Mouse (Mus musculus) heart, embryonic 11.5 days (tissue): ENCODE data around the gene Prss45. TPM values are rescaled to one million over a fixed set of nuclear protein-coding genes. Genes with fewer than 3 reads are reported as not detected.

Experiments
- ATAC-seq: fragments of 200-750 bp; cut with Nextera tagmentation; replicated peaks from 2 replicates; pipeline ENCODE4 v1.8.0; 2017; ENCODE audit warnings: moderate library complexity; ENCODE audit not compliant: insufficient number of reproducible peaks, low FRiP score, low TSS enrichment
- H3K27ac ChIP-seq: fragments of 300-500 bp; sonication (generic); 2 replicates; pipeline ENCODE4 v1.5.1; 2014; ENCODE audit warnings: mild to moderate bottlenecking, low read depth, low read length
- H3K27me3 ChIP-seq: fragments of 300-500 bp; sonication (generic); 2 replicates; pipeline ENCODE4 v1.6.1; 2014; ENCODE audit warnings: mild to moderate bottlenecking, low read length, mixed read lengths; ENCODE audit not compliant: control insufficient read depth, insufficient read depth
- H3K36me3 ChIP-seq: fragments of 300-500 bp; sonication (generic); 2 replicates; pipeline ENCODE4 v1.6.1; 2014; ENCODE audit warnings: mild to moderate bottlenecking, low read length, moderate library complexity, mixed read lengths; ENCODE audit not compliant: control insufficient read depth, insufficient read depth
- H3K4me1 ChIP-seq: fragments of 300-500 bp; sonication (generic); 2 replicates; pipeline ENCODE4 v1.6.1; 2014; ENCODE audit warnings: low read length; ENCODE audit not compliant: control insufficient read depth, insufficient read depth
- H3K4me2 ChIP-seq: fragments of 300-500 bp; sonication (generic); 2 replicates; pipeline ENCODE4 v1.6.1; 2014; ENCODE audit warnings: mild to moderate bottlenecking, moderate library complexity
- H3K4me3 ChIP-seq: fragments of 300-500 bp; sonication (generic); 2 replicates; pipeline ENCODE4 v1.5.1; 2014; ENCODE audit warnings: low read depth, low read length
- H3K9ac ChIP-seq: fragments of 300-500 bp; sonication (generic); 2 replicates; pipeline ENCODE4 v1.6.1; 2014; ENCODE audit warnings: mild to moderate bottlenecking, low read depth, low read length, moderate library complexity
- H3K9me3 ChIP-seq: fragments of 300-500 bp; sonication (generic); replicated peaks from 2 replicates; pipeline ENCODE4 v1.6.1; 2016; ENCODE audit warnings: low read length; ENCODE audit not compliant: control insufficient read depth
- WGBS: fragments of 180-500 bp; shearing (Covaris S2); extraction: QIAGEN DNeasy Blood & Tissue Kit; methylation state at CpG from one replicate; pipeline ENCODE4 v1.1.7; 2014; ENCODE audit not compliant: insufficient replicate concordance; 5-methylcytosine and 5-hydroxymethylcytosine counted together
- polyA plus RNA-seq: library from polyadenylated mRNA; unstranded; fragments of >200 nt; fragmentation: Nextera tagmentation; extraction: Ambion mirVana; gene quantifications from 2 replicates; pipeline ENCODE4 v1.2.1, GENCODE M21; 2014

Gene Prss45
- polyA plus RNA-seq, result not detected in 2 replicates

GRCm38 (mm10) chr9:110834411-110834810, at the start of gene Prss45:
TSS of gene Prss45 (plus strand) at chr9:110834588.
- no peaks in the 10 kb centered on the region for H3K9me3 ChIP-seq
- ATAC-seq, result no peak
- H3K4me3 ChIP-seq, result no peak within 1 kb of the TSS
- H3K4me2 ChIP-seq, result peak within 1 kb of the TSS; percentile 20; the same call in 1 of the 2 replicates
- no peak within 1 kb of the TSS for H3K27ac ChIP-seq
- no peaks in the 10 kb centered on the region for H3K36me3 ChIP-seq
- 63% methylated on average over 19 of the region's 19 CpGs for WGBS
- no peaks in the 10 kb centered on the region for H3K27me3 ChIP-seq
- H3K4me1 ChIP-seq, result no peaks in the 10 kb centered on the region
- H3K9ac ChIP-seq, result no peak within 1 kb of the TSS

- Histone ChIP-seq H3K4me3 (no peak overlapping the region), H3K27me3 (no peaks in the 10 kb centered on the region), H3K27ac (no peak overlapping the region), H3K36me3 (no peaks in the 10 kb centered on the region), H3K4me1 (0 out of 2 replicates have a peak, but pooled peaks cover 3% of the 10 kb centered on the region), H3K9ac (no peak overlapping the region), H3K4me2 (no peak overlapping the region), H3K9me3 (no peaks in the 10 kb centered on the region)
- WGBS, result 84% methylated on average over 3 of the region's 3 CpGs
- no peak for ATAC-seq
Observed at GRCm38 (mm10) chr9:110788169-110788568, 46.2 kb upstream of the Prss45 start.

DNA sequence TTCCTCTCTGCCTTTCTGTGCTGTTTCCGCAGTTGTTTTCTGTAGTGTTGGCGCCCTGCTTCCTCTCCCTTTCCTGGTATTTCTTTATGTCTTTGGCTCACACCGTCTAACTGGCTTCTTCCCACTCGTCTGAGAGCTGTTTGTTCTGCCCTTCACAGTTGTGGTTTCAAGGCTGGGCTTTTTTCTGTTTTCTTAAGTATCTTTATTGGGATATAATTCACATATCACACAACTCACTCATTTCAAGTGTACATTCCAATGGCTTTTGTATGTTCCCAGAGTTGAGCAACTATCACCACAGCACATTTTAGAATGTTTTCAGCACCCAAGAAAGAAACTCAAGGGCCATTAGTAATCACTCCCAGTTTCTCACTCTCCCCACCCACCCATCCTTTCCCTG, 43.9 kb upstream of the Prss45 start:
- H3K4me3 ChIP-seq, result no peak overlapping the region
- H3K4me1 ChIP-seq, result no peaks in the 10 kb centered on the region
- no peaks in the 10 kb centered on the region for H3K9me3 ChIP-seq
- H3K27me3 ChIP-seq, result no peaks in the 10 kb centered on the region
- H3K36me3 ChIP-seq, result no peaks in the 10 kb centered on the region
- H3K9ac ChIP-seq, result no peak overlapping the region
- H3K27ac ChIP-seq, result no peak overlapping the region
- no peak for ATAC-seq
- no peak overlapping the region for H3K4me2 ChIP-seq
- 58% methylated on average over 4 of the region's 4 CpGs for WGBS

DNA sequence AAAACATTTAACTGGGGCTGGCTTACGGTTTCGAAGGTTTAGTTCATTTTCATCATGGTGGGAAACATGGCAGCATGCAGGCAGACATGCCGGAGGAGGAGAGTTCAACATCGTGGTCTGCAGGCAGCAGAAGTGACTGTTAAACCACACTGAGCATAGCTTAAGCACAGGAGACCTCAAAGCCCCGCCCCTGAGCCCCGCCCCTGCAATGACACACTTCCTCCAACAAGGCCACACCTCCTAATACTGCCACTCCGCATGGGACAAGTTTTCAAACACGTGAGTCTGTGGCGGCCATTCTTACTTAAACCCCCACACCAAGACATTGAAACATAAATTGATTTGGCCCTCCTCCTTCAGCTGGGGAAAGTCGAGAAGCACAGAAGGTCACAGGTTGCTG, 37.4 kb upstream of the Prss45 start:
- H3K27ac ChIP-seq, result no peak overlapping the region
- no peak overlapping the region for H3K4me3 ChIP-seq
- H3K9ac ChIP-seq, result no peak overlapping the region
- no peak overlapping the region for H3K4me2 ChIP-seq
- no peaks in the 10 kb centered on the region for H3K9me3 ChIP-seq
- no peaks in the 10 kb centered on the region for H3K4me1 ChIP-seq
- 75% methylated on average over 10 of the region's 10 CpGs for WGBS
- no peaks in the 10 kb centered on the region for H3K27me3 ChIP-seq
- ATAC-seq, result no peak
- H3K36me3 ChIP-seq, result no peaks in the 10 kb centered on the region

DNA sequence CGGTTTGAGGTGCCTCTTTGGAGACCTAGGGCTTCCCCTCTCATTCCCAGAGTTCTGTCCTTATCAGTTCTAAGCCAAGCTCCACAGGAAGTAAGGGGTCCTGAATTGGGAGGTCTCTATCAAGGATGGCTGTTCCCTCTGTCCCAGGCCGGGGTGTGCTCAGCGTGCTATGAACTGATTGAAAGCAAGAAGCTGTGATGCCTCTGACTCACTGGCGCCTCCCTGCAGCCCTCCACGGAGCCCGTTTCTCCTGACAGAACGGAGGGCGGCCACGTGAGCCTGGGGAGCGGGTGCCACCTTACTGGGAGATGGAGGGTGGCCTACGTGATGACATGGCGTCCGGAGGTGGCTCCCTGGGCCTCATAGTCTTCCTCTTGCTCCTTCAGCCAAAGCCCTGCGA, 36.5 kb upstream of the Prss45 start, which contains the start of gene Prss42:
TSS of gene Prss42 (plus strand) at position 301 of the 400 bp plus-strand sequence.
- H3K27ac ChIP-seq, result no peak within 1 kb of the TSS
- 87% methylated on average over 14 of the region's 14 CpGs for WGBS
- H3K27me3 ChIP-seq, result no peaks in the 10 kb centered on the region
- no peak within 1 kb of the TSS for H3K9ac ChIP-seq
- H3K9me3 ChIP-seq, result no peaks in the 10 kb centered on the region
- no peaks in the 10 kb centered on the region for H3K4me1 ChIP-seq
- H3K4me3 ChIP-seq, result no peak within 1 kb of the TSS
- H3K4me2 ChIP-seq, result no peak within 1 kb of the TSS
- H3K36me3 ChIP-seq, result no peaks in the 10 kb centered on the region
- no peak for ATAC-seq

GRCm38 (mm10) chr9:110800834-110801479, 33.4 kb upstream of the Prss45 start:
- H3K9ac ChIP-seq, result no peak overlapping the region
- no peak overlapping the region for H3K4me2 ChIP-seq
- H3K27me3 ChIP-seq, result no peaks in the 10 kb centered on the region
- ATAC-seq, result no peak
- H3K36me3 ChIP-seq, result no peaks in the 10 kb centered on the region
- no peaks in the 10 kb centered on the region for H3K4me1 ChIP-seq
- H3K9me3 ChIP-seq, result no peaks in the 10 kb centered on the region
- H3K4me3 ChIP-seq, result no peak overlapping the region
- 83% methylated on average over 8 of the region's 8 CpGs for WGBS
- no peak overlapping the region for H3K27ac ChIP-seq

DNA sequence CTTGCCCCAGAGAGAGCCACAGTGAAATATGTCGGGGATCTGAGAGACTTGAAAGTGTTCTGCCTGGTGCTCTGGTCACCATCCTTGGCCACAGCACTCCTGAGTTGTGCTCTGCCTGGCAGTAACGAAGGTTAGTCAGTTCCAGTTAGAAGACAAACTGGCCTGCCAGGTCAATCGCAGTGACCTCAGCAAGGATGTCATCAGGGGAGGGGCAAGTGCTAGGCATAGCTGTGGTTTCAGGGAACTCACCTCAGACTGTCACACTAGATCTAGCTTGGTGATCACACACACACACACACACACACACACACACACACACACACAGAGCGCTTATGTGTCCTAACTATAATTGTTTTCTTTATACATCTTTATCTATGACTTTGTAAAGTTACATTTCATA, 31.1 kb upstream of the Prss45 start:
- Histone ChIP-seq H3K9me3 (no peaks in the 10 kb centered on the region), H3K27ac (no peak overlapping the region), H3K4me1 (no peaks in the 10 kb centered on the region), H3K4me2 (no peak overlapping the region), H3K4me3 (no peak overlapping the region), H3K9ac (no peak overlapping the region), H3K27me3 (no peaks in the 10 kb centered on the region), H3K36me3 (no peaks in the 10 kb centered on the region)
- whole genome bisulfite sequencing, result 61% methylated on average over 4 of the region's 4 CpGs
- ATAC-seq, result no peak

DNA sequence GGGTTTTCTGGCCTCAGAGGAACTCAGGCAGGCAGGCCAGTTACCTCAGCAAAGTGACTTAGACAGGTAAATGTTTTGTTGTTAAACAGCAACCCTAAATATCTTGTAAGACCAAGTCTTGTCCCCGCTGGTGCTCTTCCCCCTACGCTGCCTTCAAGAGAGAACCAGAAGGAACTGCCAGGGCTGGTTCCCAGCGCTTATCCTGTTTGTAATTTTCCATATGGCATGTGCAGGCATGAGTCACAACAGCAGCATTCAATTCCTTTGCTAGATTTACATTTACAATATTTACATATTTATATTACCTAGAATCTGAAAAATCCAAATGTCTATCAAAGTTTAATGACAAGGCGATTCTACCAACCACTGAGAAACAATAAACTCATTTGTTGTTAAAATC, 24.3 kb upstream of the Prss45 start:
- no peaks in the 10 kb centered on the region for H3K4me1 ChIP-seq
- H3K9me3 ChIP-seq, result no peaks in the 10 kb centered on the region
- H3K9ac ChIP-seq, result no peak overlapping the region
- no peak overlapping the region for H3K4me3 ChIP-seq
- H3K27me3 ChIP-seq, result 0 out of 2 replicates have a peak, but pooled peaks cover 4% of the 10 kb centered on the region
- no peaks in the 10 kb centered on the region for H3K36me3 ChIP-seq
- H3K27ac ChIP-seq, result no peak overlapping the region
- H3K4me2 ChIP-seq, result no peak overlapping the region
- 82% methylated on average over 4 of the region's 4 CpGs for WGBS
- ATAC-seq, result no peak

GRCm38 (mm10) chr9:110813789-110814188, 20.6 kb upstream of the Prss45 start, which contains the start of gene Prss44:
TSS of gene Prss44 (plus strand) at chr9:110813994.
- WGBS, result 48% methylated on average over 18 of the region's 18 CpGs
- Histone ChIP-seq H3K27me3 (peaks cover 4% of the 10 kb centered on the region; the same call in 1 of the 2 replicates), H3K27ac (no peak within 1 kb of the TSS), H3K9ac (no peak within 1 kb of the TSS), H3K36me3 (no peaks in the 10 kb centered on the region), H3K4me1 (no peaks in the 10 kb centered on the region), H3K4me2 (no peak within 1 kb of the TSS), H3K9me3 (no peaks in the 10 kb centered on the region), H3K4me3 (no peak within 1 kb of the TSS)
- ATAC-seq, result no peak
